Mouse (Mus musculus): ENCODE data around the gene Acsm2. TPM values are rescaled to one million over a fixed set of nuclear protein-coding genes. Genes with fewer than 3 reads are reported as not detected.

The Acsm2 gene
- polyA plus RNA-seq, 1 experiment from 2014 or later: not detected

- H3K36me3 ChIP-seq (replicated peaks): no peaks in the 10 kb centered on the region
- H3K9me3 ChIP-seq: no peaks in the 10 kb centered on the region
- H3K27me3 ChIP-seq: no peaks in the 10 kb centered on the region
- H3K4me3 ChIP-seq (replicated peaks): no peak overlapping the region
- 80% methylated on average over 5 of the region's 5 CpGs for WGBS
- no peak for ATAC-seq (ENCODE audit: low FRiP score)
- H3K9ac ChIP-seq: no peak overlapping the region
- H3K4me1 ChIP-seq: no peaks in the 10 kb centered on the region
- no peak overlapping the region for H3K27ac ChIP-seq
- H3K4me2 ChIP-seq: no peak overlapping the region
These were observed 88.2 kb downstream of the Acsm2 start for GRCm38 (mm10) chr7:119642307-119642706.

Other genes with a start within 250 kb of the Acsm2 start
- not detected in 2 replicates for gene Gp2, start 95.1 kb upstream of the Acsm2 start, polyA plus RNA-seq (2016; fragmentation: Nextera tagmentation; extraction: Ambion mirVana)
- gene Umod, start 75.1 kb upstream of the Acsm2 start, polyA plus RNA-seq (2016; fragmentation: Nextera tagmentation; extraction: Ambion mirVana): not detected in 2 replicates
- gene Acsm5, start 34.9 kb upstream of the Acsm2 start, polyA plus RNA-seq (2016; fragmentation: Nextera tagmentation; extraction: Ambion mirVana): not detected in 2 replicates
- gene Pdilt, start 30.9 kb upstream of the Acsm2 start, polyA plus RNA-seq (2016; fragmentation: Nextera tagmentation; extraction: Ambion mirVana): not detected in 2 replicates
- gene Acsm1, start 52.7 kb downstream of the Acsm2 start, polyA plus RNA-seq (2016; fragmentation: Nextera tagmentation; extraction: Ambion mirVana): not detected in 2 replicates
- gene Acsm4, start 135.7 kb downstream of the Acsm2 start, polyA plus RNA-seq (2016; fragmentation: Nextera tagmentation; extraction: Ambion mirVana): 5.5 and 10.6 TPM in 2 replicates
- 89.6 and 94.4 TPM in 2 replicates for gene Thumpd1, start 166.5 kb downstream of the Acsm2 start, polyA plus RNA-seq (2016; fragmentation: Nextera tagmentation; extraction: Ambion mirVana)
- 0.15 and 0.22 TPM in 2 replicates for gene Acsm3, start 206.6 kb downstream of the Acsm2 start, polyA plus RNA-seq (2016; fragmentation: Nextera tagmentation; extraction: Ambion mirVana)
- 21.9 and 30.7 TPM in 2 replicates for gene Rexo5, start 239.7 kb downstream of the Acsm2 start, polyA plus RNA-seq (2016; fragmentation: Nextera tagmentation; extraction: Ambion mirVana)
- 36.5 and 38.7 TPM in 2 replicates for gene Eri2, start 239.7 kb downstream of the Acsm2 start, polyA plus RNA-seq (2016; fragmentation: Nextera tagmentation; extraction: Ambion mirVana)

Measured in forebrain, embryonic 12.5 days (tissue).